Mouse (Mus musculus) spleen, adult 12 weeks (tissue): ENCODE measurements at regions not wholly inside any gene's neighbourhood (a gene's known extent, or its start where the extent isn't known, plus 50 kb on each side); places are given as distances from the start of the nearest gene placed in this dataset.

Source experiments
- DNase-seq: peaks from one replicate; pipeline ENCODE4 v3.0.0; 2022; ENCODE audit warnings: low spot score

- DNase-seq, result no peak
Observed at GRCm38 (mm10) chr13:110784162-110784785, 389.4 kb downstream of the Plk2 start.

- DNase-seq, result no peak
Observed at GRCm38 (mm10) chr13:110784822-110785221, 390.0 kb downstream of the Plk2 start.

- DNase-seq, result no peak
Observed at GRCm38 (mm10) chr13:110798313-110798712, 403.5 kb downstream of the Plk2 start.

- no peak for DNase-seq
Observed at GRCm38 (mm10) chr13:110802841-110803240, 408.0 kb downstream of the Plk2 start.

GRCm38 (mm10) chr13:110812401-110812800 is 417.6 kb downstream of the Plk2 start:
- DNase-seq, result no peak

- DNase-seq, result no peak
Observed at GRCm38 (mm10) chr13:110814066-110814465, 419.2 kb downstream of the Plk2 start.

- no peak for DNase-seq
Observed at GRCm38 (mm10) chr13:110819301-110819862, 424.5 kb downstream of the Plk2 start.

GRCm38 (mm10) chr13:110824878-110825277 is 429.9 kb upstream of the Actbl2 start:
- DNase-seq, result no peak

- DNase-seq, result no peak
Observed at GRCm38 (mm10) chr13:110832442-110832841, 422.4 kb upstream of the Actbl2 start.

GRCm38 (mm10) chr13:110836936-110837335 is 417.9 kb upstream of the Actbl2 start:
- DNase-seq, result no peak

- DNase-seq, result no peak
Observed at GRCm38 (mm10) chr13:110841949-110842348, 412.9 kb upstream of the Actbl2 start.

- no peak for DNase-seq
Observed at GRCm38 (mm10) chr13:110845695-110846094, 409.1 kb upstream of the Actbl2 start.

- DNase-seq, result no peak
Observed at GRCm38 (mm10) chr13:110852996-110853727, 401.7 kb upstream of the Actbl2 start.

- DNase-seq, result no peak
Observed at GRCm38 (mm10) chr13:110854213-110854612, 400.6 kb upstream of the Actbl2 start.

- no peak for DNase-seq
Observed at GRCm38 (mm10) chr13:110865902-110866512, 388.8 kb upstream of the Actbl2 start.

- DNase-seq, result no peak
Observed at GRCm38 (mm10) chr13:110866713-110867112, 388.1 kb upstream of the Actbl2 start.

GRCm38 (mm10) chr13:110871125-110871775 is 383.6 kb upstream of the Actbl2 start:
- no peak for DNase-seq

GRCm38 (mm10) chr13:110871776-110872135 is 383.1 kb upstream of the Actbl2 start:
- DNase-seq, result no peak

GRCm38 (mm10) chr13:110881573-110881972 is 373.2 kb upstream of the Actbl2 start:
- no peak for DNase-seq

GRCm38 (mm10) chr13:110882173-110882572 is 372.6 kb upstream of the Actbl2 start:
- no peak for DNase-seq

- no peak for DNase-seq
Observed at GRCm38 (mm10) chr13:110882661-110883172, 372.1 kb upstream of the Actbl2 start.

- DNase-seq, result no peak
Observed at GRCm38 (mm10) chr13:110893909-110894308, 360.9 kb upstream of the Actbl2 start.
